Mouse (Mus musculus) heart, adult 11 months (tissue): ENCODE results near the gene Lactbl1.

Source experiments
- DNase-seq: peaks from one replicate; pipeline ENCODE4 v3.0.0; 2022

Lactbl1 gene

GRCm38 (mm10) chr4:136622388-136622787 is at the start of gene Lactbl1:
Gene Lactbl1, plus strand, starts transcription at chr4:136622621.
- DNase-seq = no peak

- peak; percentile 82 for DNase-seq
These were observed 40.5 kb upstream of the Lactbl1 start for GRCm38 (mm10) chr4:136581885-136582284.

- DNase-seq = peak; percentile 84
These were observed 35.1 kb upstream of the Lactbl1 start for GRCm38 (mm10) chr4:136587221-136587827.

GRCm38 (mm10) chr4:136588003-136588402 is 34.4 kb upstream of the Lactbl1 start:
- no peak for DNase-seq

- no peak for DNase-seq
These were observed 30.3 kb upstream of the Lactbl1 start for GRCm38 (mm10) chr4:136592111-136592510.

- DNase-seq = no peak
These were observed 28.4 kb upstream of the Lactbl1 start for GRCm38 (mm10) chr4:136594006-136594405.

- peak; percentile 77 for DNase-seq
These were observed 27.2 kb upstream of the Lactbl1 start for GRCm38 (mm10) chr4:136595221-136595620.

GRCm38 (mm10) chr4:136598268-136598876 is 24.0 kb upstream of the Lactbl1 start:
- DNase-seq = peak; percentile 82

- DNase-seq = peak; percentile 30
These were observed 22.6 kb upstream of the Lactbl1 start for GRCm38 (mm10) chr4:136599869-136600268.

GRCm38 (mm10) chr4:136600536-136600935 is 21.9 kb upstream of the Lactbl1 start:
- DNase-seq = peak; percentile 57

GRCm38 (mm10) chr4:136601476-136601875 is 20.9 kb upstream of the Lactbl1 start:
- DNase-seq = peak; percentile 92

- peak; percentile 96 for DNase-seq
These were observed 20.3 kb upstream of the Lactbl1 start for GRCm38 (mm10) chr4:136602018-136602554.

GRCm38 (mm10) chr4:136602568-136602967 is 19.9 kb upstream of the Lactbl1 start, which contains the start of gene Kdm1a:
Gene Kdm1a, minus strand, starts transcription at chr4:136602723.
- peak; percentile 99 for DNase-seq

GRCm38 (mm10) chr4:136605756-136606485 is 16.5 kb upstream of the Lactbl1 start:
- DNase-seq = no peak

GRCm38 (mm10) chr4:136610387-136610856 is 12.0 kb upstream of the Lactbl1 start, which contains the start of gene Tex46:
Gene Tex46, plus strand, starts transcription at chr4:136610437.
- no peak for DNase-seq

GRCm38 (mm10) chr4:136613657-136614056 is 8.8 kb upstream of the Lactbl1 start:
- DNase-seq = no peak

GRCm38 (mm10) chr4:136621336-136621735 is 1.1 kb upstream of the Lactbl1 start:
- DNase-seq = no peak

GRCm38 (mm10) chr4:136621956-136622355 is 465 bp upstream of the Lactbl1 start:
- no peak for DNase-seq

GRCm38 (mm10) chr4:136626590-136626989 is 4.2 kb downstream of the Lactbl1 start:
- DNase-seq = no peak

GRCm38 (mm10) chr4:136631237-136631994 is 9.0 kb downstream of the Lactbl1 start:
- DNase-seq = peak; percentile 95

GRCm38 (mm10) chr4:136635995-136636394 is 13.6 kb downstream of the Lactbl1 start:
- no peak for DNase-seq

GRCm38 (mm10) chr4:136636511-136636910 is 14.1 kb downstream of the Lactbl1 start:
- no peak for DNase-seq
